Mouse (Mus musculus) lung, postnatal 25 days (tissue): ENCODE data around the gene Tmem41a.
"Not testable (repeated sequence)": the region's sequence is repeated elsewhere in the genome, so short reads cannot be mapped to it uniquely, and the experiment has no call there.

Experiments
- DNase-seq: peaks from one replicate; pipeline ENCODE4 v3.0.0; 2022; ENCODE audit warnings: low spot score

Tmem41a gene

DNA sequence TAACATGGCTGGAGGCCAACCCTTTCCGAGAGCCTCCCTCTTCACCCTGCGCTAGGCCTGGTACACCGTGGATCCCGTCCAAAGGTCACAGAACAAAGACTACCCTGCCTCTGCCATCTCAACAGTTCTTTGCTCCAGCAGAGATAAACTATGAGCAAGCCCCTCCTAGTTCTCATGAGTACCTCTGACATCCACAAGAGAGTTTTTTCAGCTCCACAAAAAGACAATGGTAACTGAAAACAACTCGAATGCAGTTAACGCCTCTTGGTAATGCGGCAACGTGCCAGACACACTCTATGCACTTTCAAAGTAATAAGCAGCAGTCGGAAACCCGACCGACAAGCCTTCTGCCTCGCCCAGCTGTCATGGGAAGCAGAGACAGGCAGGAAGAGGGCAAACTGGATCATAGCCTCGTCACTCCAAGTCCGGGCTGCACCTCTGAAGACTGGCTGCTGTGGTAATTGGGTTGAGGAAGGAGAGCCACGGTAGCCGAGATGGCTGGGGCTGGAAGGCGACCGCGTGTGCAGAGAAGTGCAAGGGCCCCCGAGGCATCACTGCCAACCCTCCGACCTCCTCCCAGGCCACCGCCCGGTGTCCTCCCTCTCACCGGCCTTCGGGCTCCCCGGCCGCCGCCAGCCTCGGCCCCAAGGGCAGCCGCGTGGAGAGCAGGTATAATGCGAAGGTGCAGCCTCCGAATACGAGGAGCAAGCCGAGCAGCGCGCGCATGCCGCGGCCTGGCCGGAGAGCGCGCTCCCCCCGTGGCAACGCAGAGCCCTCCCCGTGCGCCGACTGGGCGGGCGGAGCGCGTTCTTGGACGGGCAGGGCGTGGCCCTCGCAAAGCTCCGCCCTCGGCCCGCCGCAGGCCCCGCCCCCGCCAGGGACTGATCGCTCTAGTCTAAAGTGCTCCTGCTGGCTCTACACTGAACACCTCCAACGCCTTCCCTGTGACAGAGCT lies at the start of gene Tmem41a:
Gene Tmem41a (minus strand): TSS at position 792 of the 955 bp plus-strand sequence.
- peak; percentile 89 for DNase-seq

DNA sequence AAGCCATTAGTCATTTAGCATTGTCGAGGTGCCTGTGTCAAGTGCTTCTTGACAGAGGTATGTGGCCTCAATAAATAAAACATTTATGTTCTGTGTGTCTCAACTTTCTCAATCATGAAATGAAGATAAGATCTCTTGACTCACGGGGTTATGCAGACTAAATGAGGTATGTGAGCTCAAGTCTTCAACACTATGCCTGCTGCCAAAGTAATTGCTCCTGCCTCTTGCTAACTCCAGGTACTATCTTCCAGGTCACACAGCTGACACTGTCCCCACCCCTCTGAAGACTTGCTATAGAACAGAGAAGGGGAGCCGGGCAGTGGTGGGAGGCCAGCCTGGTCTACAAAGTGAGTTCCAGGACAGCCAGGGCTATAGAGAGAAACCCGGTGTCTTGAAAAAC lies 49.0 kb upstream of the Tmem41a start:
- peak; percentile 51 for DNase-seq

DNA sequence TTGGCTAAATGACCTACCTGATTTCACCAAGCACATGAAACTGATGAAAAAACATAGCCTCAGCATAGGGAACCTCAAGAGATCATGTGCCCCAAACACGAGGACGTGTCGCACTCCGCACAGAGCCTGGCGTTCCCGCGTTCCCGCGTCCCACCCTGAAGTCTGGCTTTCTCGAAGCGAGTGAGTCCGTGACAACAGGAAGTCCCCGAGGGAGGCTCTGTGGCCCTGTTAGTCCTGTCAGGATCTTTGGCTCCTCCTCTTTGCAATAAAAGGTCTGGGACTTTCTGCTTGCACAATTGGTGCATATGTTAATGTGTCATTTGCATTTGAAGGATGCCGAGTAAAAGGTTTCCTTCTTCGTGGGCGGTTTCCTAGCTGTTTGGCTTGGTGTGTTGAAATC lies 48.0 kb upstream of the Tmem41a start, which contains the start of gene Liph:
Gene Liph (minus strand): TSS at position 360 of the 400 bp plus-strand sequence.
- peak; percentile 52 for DNase-seq

DNA sequence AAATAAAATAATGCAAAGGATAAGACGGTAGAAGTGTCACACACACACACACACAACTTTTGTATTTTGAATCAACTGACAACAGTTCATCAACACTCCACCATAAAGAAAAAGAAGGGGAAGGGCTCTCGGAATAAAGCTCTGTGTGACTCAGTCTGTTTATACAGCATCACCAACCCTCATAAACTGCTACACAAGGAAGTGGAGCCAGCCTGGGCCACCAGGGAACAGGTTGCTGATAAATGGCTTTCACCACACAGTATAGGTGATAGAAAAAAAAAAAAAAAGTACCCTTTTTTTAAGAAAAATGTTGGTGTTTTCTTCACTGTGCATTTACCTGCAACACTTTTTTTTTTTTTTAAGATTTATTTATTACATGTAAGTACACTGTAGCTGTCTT lies 44.4 kb upstream of the Tmem41a start:
- DNase-seq, result no peak

DNA sequence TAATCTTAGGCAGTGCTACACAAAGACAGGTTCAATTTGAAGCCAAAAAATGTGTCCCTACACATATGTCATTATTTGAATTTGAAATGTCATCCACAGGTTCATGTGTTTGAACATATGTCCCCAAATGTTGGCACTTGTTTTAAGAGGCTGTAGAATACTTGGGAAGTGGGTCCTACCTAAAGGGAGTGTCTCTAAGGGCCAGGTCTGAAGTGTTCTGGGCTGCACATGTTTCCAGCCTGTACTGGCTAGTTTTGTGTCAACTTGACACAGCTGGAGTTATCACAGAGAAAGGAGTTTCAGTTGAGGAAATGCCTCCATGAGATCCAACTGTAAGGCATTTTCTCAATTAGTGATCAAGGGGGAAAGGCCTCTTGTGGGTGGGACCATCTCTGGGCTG lies 43.5 kb upstream of the Tmem41a start:
- peak; percentile 24 for DNase-seq

- DNase-seq, result no peak
Measured at GRCm38 (mm10) chr16:21987956-21988355, 40.6 kb upstream of the Tmem41a start.

GRCm38 (mm10) chr16:21986191-21986590 lies 38.8 kb upstream of the Tmem41a start:
- DNase-seq, result no peak

- DNase-seq, result no peak
Measured at GRCm38 (mm10) chr16:21984091-21984490, 36.7 kb upstream of the Tmem41a start.

DNA sequence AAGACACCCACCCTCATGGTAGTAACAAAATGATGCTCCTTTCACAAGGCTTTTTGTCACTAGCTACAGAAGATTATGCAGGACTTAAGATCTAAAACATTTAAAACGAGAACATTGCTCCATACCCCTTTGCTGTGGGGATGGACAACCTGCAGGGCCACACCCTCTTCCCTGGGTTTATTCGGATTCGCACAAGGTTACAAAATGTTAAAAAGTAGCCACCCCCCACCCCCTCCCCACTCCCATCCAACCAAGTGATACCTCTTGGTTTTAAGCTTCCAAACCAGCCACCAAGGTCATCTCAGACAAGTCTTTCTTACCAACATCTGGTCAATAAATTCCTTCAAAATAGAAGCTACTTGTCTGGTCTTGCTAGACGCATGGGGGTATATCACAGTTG lies 36.2 kb upstream of the Tmem41a start:
- DNase-seq, result no peak

- DNase-seq, result no peak
Measured at GRCm38 (mm10) chr16:21983146-21983545, 35.8 kb upstream of the Tmem41a start.

DNA sequence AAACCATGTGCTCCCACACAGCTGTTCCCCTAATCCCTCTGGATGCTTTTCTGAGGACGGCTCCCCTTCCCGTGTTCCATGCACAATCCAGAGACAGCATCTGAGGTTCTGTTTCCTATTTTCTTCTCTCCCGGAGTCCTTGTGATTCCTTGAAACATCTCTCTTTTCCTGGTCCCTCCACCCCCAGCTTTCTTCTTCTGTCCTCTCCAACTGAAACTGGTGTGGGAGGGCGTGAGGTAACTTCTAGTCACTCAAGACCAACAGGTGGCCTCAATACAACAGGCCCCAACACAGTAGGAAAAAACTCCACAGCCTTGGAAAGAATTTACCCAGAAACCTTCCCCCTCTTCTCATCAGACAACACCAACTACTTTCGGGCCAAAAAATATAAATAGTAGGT lies 30.0 kb upstream of the Tmem41a start:
- DNase-seq, result no peak

DNA sequence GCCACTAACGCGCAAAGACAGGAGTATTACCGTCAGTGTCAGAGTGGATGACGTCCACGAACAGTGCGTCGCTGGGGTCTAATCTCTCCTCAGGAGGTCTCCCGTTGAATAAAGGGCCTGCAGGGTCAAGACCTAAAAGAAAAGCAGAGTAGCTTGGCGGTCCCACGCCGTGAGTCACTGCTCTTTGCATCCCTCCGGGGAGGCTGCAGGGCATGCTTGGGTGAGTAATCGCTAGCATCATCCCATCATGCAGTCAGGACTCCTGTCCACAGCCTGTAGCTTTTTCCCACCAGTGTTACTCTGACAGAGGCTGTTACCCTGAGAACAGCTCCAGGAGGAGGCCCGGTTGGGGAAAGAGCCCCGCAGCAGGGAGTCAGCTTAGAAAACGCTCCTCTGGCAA lies 28.9 kb upstream of the Tmem41a start:
- no peak for DNase-seq

DNA sequence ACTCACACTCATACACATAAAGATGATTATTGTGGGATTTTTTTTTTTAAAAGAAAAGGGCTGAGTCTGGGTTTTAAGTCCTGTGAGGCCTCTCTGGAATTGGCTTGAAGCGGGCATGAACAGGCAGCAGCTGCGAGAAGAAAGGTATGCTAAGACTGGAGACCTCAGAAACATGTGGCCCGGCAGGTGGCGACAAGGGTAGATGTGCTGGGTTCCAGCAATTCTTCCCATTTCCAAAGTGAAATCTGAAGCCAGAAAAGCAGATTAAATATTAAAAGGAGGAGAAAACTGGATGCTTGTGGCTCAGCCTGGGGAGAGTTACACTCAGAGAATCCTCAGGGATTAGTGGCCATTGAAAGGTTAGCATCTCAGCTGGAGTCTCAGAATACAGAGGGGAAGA lies 24.1 kb upstream of the Tmem41a start:
- DNase-seq, result no peak

GRCm38 (mm10) chr16:21970536-21970935 lies 23.2 kb upstream of the Tmem41a start:
- DNase-seq, result no peak

GRCm38 (mm10) chr16:21969874-21970273 lies 22.5 kb upstream of the Tmem41a start:
- no peak for DNase-seq

GRCm38 (mm10) chr16:21965576-21965975 lies 18.2 kb upstream of the Tmem41a start:
- no peak for DNase-seq

- DNase-seq, result peak; percentile 19
Measured at GRCm38 (mm10) chr16:21955591-21955990, 8.2 kb upstream of the Tmem41a start.

DNA sequence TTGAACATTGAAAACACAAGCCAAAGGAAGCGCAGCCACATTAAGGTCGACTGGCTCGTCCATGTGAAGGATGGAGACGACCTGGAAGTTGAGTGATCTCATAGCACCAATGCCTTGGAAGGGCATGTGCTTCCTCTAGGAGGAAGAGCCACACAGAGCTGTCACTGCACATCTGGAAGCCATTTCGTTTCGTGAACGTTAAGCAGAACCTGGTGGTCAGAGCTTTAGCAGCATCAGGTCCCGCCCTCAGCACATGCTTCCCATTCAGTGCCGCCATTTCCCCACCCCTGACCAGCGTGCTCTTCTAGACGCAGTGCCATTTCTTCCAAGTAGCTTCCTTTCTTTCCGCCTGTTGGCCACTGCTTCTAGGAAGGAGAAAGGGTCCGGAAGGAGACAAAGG lies 18.9 kb downstream of the Tmem41a start:
- no peak for DNase-seq

DNA sequence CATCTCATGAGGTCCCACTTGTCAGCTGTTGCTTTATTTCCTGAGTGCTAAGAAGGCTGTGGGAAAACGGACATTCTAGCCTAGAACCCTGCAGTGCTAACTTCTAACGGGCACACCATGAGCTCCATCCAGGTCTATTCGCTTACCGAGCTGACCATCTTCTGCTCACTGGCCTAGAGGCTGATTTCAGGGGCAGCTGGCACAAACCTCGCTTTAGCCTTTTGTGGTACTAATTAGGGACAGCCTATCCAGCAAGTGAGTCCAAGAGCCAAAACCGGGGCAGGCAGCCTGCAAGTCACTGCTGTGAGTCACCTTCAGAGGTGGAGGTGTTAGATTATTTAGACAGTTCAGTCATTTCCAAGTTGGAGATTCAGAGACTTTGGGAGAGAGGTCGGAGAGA lies 30.7 kb downstream of the Tmem41a start:
- no peak for DNase-seq

GRCm38 (mm10) chr16:21913347-21913746 lies 34.0 kb downstream of the Tmem41a start:
- DNase-seq, result peak; percentile 23

GRCm38 (mm10) chr16:21908906-21909305 lies 38.4 kb downstream of the Tmem41a start:
- not testable (repeated sequence) for DNase-seq

DNA sequence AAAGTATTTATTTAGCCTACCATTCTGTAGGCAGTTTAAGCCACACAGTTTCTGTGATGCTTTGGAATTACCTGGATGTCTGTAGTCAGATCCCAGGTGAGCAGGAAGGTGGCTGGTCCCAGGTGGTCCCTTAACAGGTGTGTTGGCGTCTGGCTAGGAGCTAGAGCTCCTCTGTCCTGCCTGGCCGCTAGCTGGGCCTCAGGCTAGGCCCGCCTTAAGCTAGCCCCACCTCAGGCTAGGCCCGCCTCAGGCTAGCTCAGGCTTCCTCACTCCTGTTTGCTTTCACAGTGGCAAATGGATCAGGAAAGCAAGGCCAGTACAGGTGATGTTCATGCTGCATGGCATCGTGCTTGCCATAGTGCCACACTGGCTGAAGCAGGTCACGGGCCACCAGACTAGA lies 40.5 kb downstream of the Tmem41a start:
- DNase-seq, result no peak

DNA sequence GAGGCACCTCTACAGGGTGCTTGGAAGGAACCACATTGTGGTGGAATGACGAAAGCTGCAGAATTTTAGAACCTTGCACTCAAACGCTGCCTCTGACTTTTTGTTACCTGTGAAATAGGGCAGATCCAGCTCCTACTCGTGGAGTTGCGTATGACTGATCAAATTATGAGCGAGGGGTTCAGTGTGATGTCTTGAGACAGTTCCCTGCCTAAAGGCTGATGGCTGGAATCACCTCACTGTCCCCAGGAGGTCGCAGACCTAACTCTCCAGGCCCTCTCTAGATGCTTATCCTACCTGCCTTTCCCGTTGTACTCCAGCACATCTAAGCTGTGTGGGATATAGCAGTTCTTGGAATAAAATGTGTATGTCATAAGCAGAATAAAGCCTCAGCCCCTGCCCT lies 41.4 kb downstream of the Tmem41a start:
- no peak for DNase-seq

- DNase-seq, result no peak
Measured at GRCm38 (mm10) chr16:21904636-21905035, 42.7 kb downstream of the Tmem41a start.
